Mouse (Mus musculus): ENCODE data around the gene Ptbp2.

Ptbp2 gene

GRCm38 (mm10) chr3:119684741-119685140, 99.5 kb downstream of the Ptbp2 start:
- DNase-seq (ENCODE audit: low spot score in 2 of 2): no peak
